Mouse (Mus musculus) liver, embryonic 14.5 days (tissue): ENCODE measurements around the gene Pgd. TPM values are rescaled to one million over a fixed set of nuclear protein-coding genes. Genes with fewer than 3 reads are reported as not detected.
"Not testable (repeated sequence)": the region's sequence is repeated elsewhere in the genome, so short reads cannot be mapped to it uniquely, and the experiment has no call there.

ENCODE experiments used
- ATAC-seq: fragments of 200-750 bp; cut with Nextera tagmentation; 2 replicates; pipeline ENCODE4 v1.8.0; 2017; ENCODE audit warnings: moderate number of reproducible peaks, mild to moderate bottlenecking, moderate library complexity; ENCODE audit not compliant: insufficient read depth
- DNase-seq, 3 experiments: peaks; one replicate each; pipeline ENCODE4 v3.0.0-alpha.2; 2012 to 2013; ENCODE audit warnings: low read depth in 3 of 3, low spot score in 3 of 3
- H3K27ac ChIP-seq: fragments of 300-500 bp; sonication (generic); 2 replicates; pipeline ENCODE4 v1.5.1; 2014; ENCODE audit warnings: moderate library complexity, mild to moderate bottlenecking, control low read depth, inconsistent platforms
- H3K27me3 ChIP-seq: fragments of 300-500 bp; sonication (generic); 2 replicates; pipeline ENCODE4 v1.6.1; 2014; ENCODE audit warnings: mild to moderate bottlenecking, low read length, moderate library complexity; ENCODE audit not compliant: control insufficient read depth, insufficient read depth
- H3K36me3 ChIP-seq: fragments of 300-500 bp; sonication (generic); replicated peaks from 2 replicates; pipeline ENCODE4 v1.6.1; 2014; ENCODE audit warnings: low read depth; ENCODE audit not compliant: control insufficient read depth, insufficient read depth
- H3K4me1 ChIP-seq, 2 experiments: fragments of 200-500 bp in 1 of 2; fragments of 300-500 bp in 1 of 2; sonication (generic) in 1 of 2; replicated peaks; 2 replicates each; pipeline ENCODE4 v1.6.1; 2012 to 2014; ENCODE audit warnings: antibody characterized with exemption in 1 of 2, inconsistent platforms in 1 of 2, low read length in 1 of 2; ENCODE audit not compliant: control insufficient read depth in 2 of 2, insufficient read depth in 2 of 2
- H3K4me2 ChIP-seq: fragments of 300-500 bp; sonication (generic); 2 replicates; pipeline ENCODE4 v1.6.1; 2014; ENCODE audit warnings: low read depth, mild to moderate bottlenecking, control low read depth, moderate library complexity
- H3K4me3 ChIP-seq, 2 experiments: fragments of 200-500 bp in 1 of 2; fragments of 300-500 bp in 1 of 2; sonication (generic) in 1 of 2; 2 replicates each; pipeline ENCODE4 v1.5.1; 2012 to 2014; ENCODE audit warnings: low read depth in 2 of 2, low read length in 2 of 2, mild to moderate bottlenecking in 2 of 2, control low read depth in 1 of 2, inconsistent platforms in 1 of 2, moderate library complexity in 1 of 2; ENCODE audit not compliant: insufficient read depth in 1 of 2
- H3K9ac ChIP-seq: fragments of 300-500 bp; sonication (generic); replicated peaks from 2 replicates; pipeline ENCODE4 v1.6.1; 2014; ENCODE audit warnings: mild to moderate bottlenecking, control low read depth, moderate library complexity
- H3K9me3 ChIP-seq: fragments of 300-500 bp; sonication (generic); 2 replicates; pipeline ENCODE4 v1.6.1; 2016; ENCODE audit warnings: low read length, mixed read lengths; ENCODE audit not compliant: control insufficient read depth
- CTCF ChIP-seq: IDR thresholded peaks from 2 replicates; pipeline ENCODE4 v1.5.1; 2016; ENCODE audit warnings: antibody characterized with exemption, low read depth, control low read depth
- EP300 ChIP-seq: IDR thresholded peaks from 2 replicates; pipeline ENCODE4 v1.6.1; 2016; ENCODE audit warnings: antibody characterized with exemption, low read depth
- WGBS: fragments of 180-500 bp; shearing (Covaris S2); extraction: QIAGEN DNeasy Blood & Tissue Kit; methylation state at CpG from one replicate; pipeline ENCODE4 v1.1.7; 2014; ENCODE audit not compliant: insufficient replicate concordance; 5-methylcytosine and 5-hydroxymethylcytosine counted together
- polyA plus RNA-seq, 2 experiments: library from polyadenylated mRNA; depleted of rRNA in 1 of 2; stranded (reverse) in 1 of 2; unstranded in 1 of 2; fragments of >200 nt; fragmentation: Nextera tagmentation in 1 of 2; extraction: Ambion mirVana in 1 of 2; gene quantifications; 2 replicates each; pipeline versions ENCODE4 v1.2.1 to v1.2.3; 2012 to 2014

Gene Pgd
- polyA plus RNA-seq, 2 experiments, result 25.5 to 44.6 TPM

GRCm38 (mm10) chr4:149126115-149126509 is 40.5 kb downstream of the Pgd start:
- Histone ChIP-seq H3K9me3 (no peaks in the 10 kb centered on the region), H3K9ac (no peak overlapping the region), H3K27me3 (no peaks in the 10 kb centered on the region), H3K36me3 (no peaks in the 10 kb centered on the region; the same call in 1 of the 2 replicates), H3K4me3 (no peak overlapping the region), H3K27ac (no peak overlapping the region), H3K4me1 (no peaks in the 10 kb centered on the region), H3K4me2 (no peak overlapping the region)
- ATAC-seq, result no peak
- 82% methylated on average over 6 of the region's 6 CpGs for WGBS
- no peak for DNase-seq
- TF ChIP-seq CTCF (no peak), EP300 (no peak)

GRCm38 (mm10) chr4:149125341-149126114 is 41.0 kb downstream of the Pgd start:
- H3K27ac ChIP-seq, result no peak overlapping the region
- H3K27me3 ChIP-seq, result no peaks in the 10 kb centered on the region
- no peak overlapping the region for H3K4me2 ChIP-seq
- no peaks in the 10 kb centered on the region for H3K9me3 ChIP-seq
- H3K9ac ChIP-seq, result no peak overlapping the region
- peaks cover 0 to 1% of the 10 kb centered on the region in 2 experiments; a peak in 2 of 4 replicates for H3K4me1 ChIP-seq
- ATAC-seq, result no peak
- WGBS, result 44% methylated on average over 11 of the region's 11 CpGs
- H3K4me3 ChIP-seq, result no peak overlapping the region
- TF ChIP-seq CTCF, result no peak
- DNase-seq, result no peak
- no peaks in the 10 kb centered on the region; the same call in 1 of the 2 replicates for H3K36me3 ChIP-seq

GRCm38 (mm10) chr4:149123432-149123831 is 43.1 kb downstream of the Pgd start:
- no peak overlapping the region for H3K9ac ChIP-seq
- WGBS, result 57% methylated on average over 5 of the region's 5 CpGs
- DNase-seq (no peak), ATAC-seq (no peak)
- H3K4me1 ChIP-seq, result peaks cover 2 to 10% of the 10 kb centered on the region in 2 experiments; a peak in 2 of 4 replicates
- no peaks in the 10 kb centered on the region for H3K27me3 ChIP-seq
- H3K27ac ChIP-seq, result no peak overlapping the region
- no peaks in the 10 kb centered on the region for H3K9me3 ChIP-seq
- no peak overlapping the region for H3K4me2 ChIP-seq
- no peak overlapping the region for H3K4me3 ChIP-seq
- no peak for TF ChIP-seq EP300
- no peak for TF ChIP-seq CTCF
- no peaks in the 10 kb centered on the region for H3K36me3 ChIP-seq

- H3K27me3 ChIP-seq, H3K4me3 ChIP-seq, H3K4me2 ChIP-seq, DNase-seq, H3K36me3 ChIP-seq, H3K27ac ChIP-seq, H3K9ac ChIP-seq, H3K9me3 ChIP-seq: not testable (repeated sequence)
- H3K4me1 ChIP-seq, result peaks cover 2 to 10% of the 10 kb centered on the region in 2 experiments; a peak in 2 of 4 replicates
- ATAC-seq, result peak; percentile 78
- WGBS, result 32% methylated on average over 12 of the region's 12 CpGs
Measured at GRCm38 (mm10) chr4:149119978-149120562, 46.5 kb downstream of the Pgd start.

GRCm38 (mm10) chr4:149103875-149104561 is 62.6 kb downstream of the Pgd start, which contains the start of gene Dffa:
Dffa (plus strand) TSS chr4:149104146.
- no peaks in the 10 kb centered on the region for H3K9me3 ChIP-seq
- peak within 1 kb of the TSS; percentile 85 for H3K4me2 ChIP-seq
- H3K36me3 ChIP-seq, result no peaks in the 10 kb centered on the region
- peaks cover 4 to 8% of the 10 kb centered on the region in 2 experiments; a peak in 3 of 4 replicates for H3K4me1 ChIP-seq
- peak; percentile 74 for ATAC-seq
- H3K4me3 ChIP-seq, result peak within 1 kb of the TSS; percentile 70 to 87
- H3K27me3 ChIP-seq, result no peaks in the 10 kb centered on the region
- peak within 1 kb of the TSS; percentile 71 for H3K9ac ChIP-seq
- WGBS, result under 1% methylated on average over 35 of the region's 35 CpGs
- H3K27ac ChIP-seq, result no peak within 1 kb of the TSS
- DNase-seq, result peak; percentile 75 to 79 (median 78)
- no peak for TF ChIP-seq CTCF
- no peak for TF ChIP-seq EP300
